13 mouse cellular contexts compared by ENCODE assay signal in the genomic region with DNA sequence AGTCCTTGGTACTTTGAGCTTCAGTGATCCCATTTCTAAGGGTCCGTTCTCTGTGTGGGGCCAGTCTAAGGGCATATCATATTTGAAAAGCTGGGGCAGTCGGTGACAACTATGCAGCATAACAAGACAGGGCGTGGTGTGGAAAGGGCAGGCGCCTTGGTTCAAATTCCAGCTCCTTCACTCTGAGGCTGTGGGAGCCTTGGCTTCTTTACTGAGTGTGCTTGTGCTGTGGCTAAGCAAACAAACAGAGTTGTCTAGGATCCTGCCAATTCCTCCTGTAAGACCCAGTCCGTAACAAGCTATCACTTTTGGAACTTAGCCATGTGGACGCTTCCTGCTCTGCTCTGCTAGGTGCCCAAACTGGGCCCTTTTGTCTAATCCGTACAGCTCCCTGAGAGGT.
DNase-seq lines count a peak whose midpoint lies in the region; ATAC-seq and TF ChIP-seq lines count a peak whose summit lies in the region.
"Had no signal": no experiment of that assay in that cellular context is flagged by ENCODE, and none has a peak within 500 bp of the region (broad histone marks: within the 10 kb centered on the region; RNA-seq: fewer than 3 reads in every experiment).

No protein-coding gene starts in this region.

- TF ChIP-seq CTCF in liver, adult 2 months (IDR thresholded peaks at IDR 0.05; ENCODE audit: low read depth, low read length) = no peak
- no peak for TF ChIP-seq CTCF in lung, embryonic 14.5 days (IDR thresholded peaks at IDR 0.05; ENCODE audit: low read depth)
- TF ChIP-seq CTCF in stomach, postnatal 0 days (IDR thresholded peaks at IDR 0.05; ENCODE audit: low read depth) = no peak

- peak; percentile 8 for DNase-seq in liver, adult 2 months (ENCODE audit: extremely low read depth, low read depth, low spot score)
- DNase-seq in lung, embryonic 14.5 days = peak; percentile 61
- peak; percentile 67 for DNase-seq in stomach, postnatal 0 days (ENCODE audit: low spot score)
- DNase-seq in adrenal gland, postnatal 36 days = no peak
- no peak for DNase-seq in layer of hippocampus, postnatal 14 days (ENCODE audit: low spot score in 2 of 2)
- DNase-seq: adrenal gland, adult 2 months; cerebellum, adult 11 months; right cerebral cortex, postnatal 25 days had no signal

- H3K9me3 ChIP-seq in liver, embryonic 12.5 days (replicated peaks) = no peaks in the 10 kb centered on the region
- no peaks in the 10 kb centered on the region for H3K9me3 ChIP-seq in heart, embryonic 15.5 days (replicated peaks)
- H3K9me3 ChIP-seq in lung, embryonic 14.5 days (ENCODE audit: low read depth, low read length) = no peaks in the 10 kb centered on the region
- H3K9me3 ChIP-seq in stomach, postnatal 0 days (ENCODE audit: control insufficient read depth, low read length) = no peaks in the 10 kb centered on the region
- H3K9me3 ChIP-seq: hindbrain, embryonic 10.5 days; limb, embryonic 12.5 days; neural tube, embryonic 12.5 days had no signal

- TF ChIP-seq EP300 in stomach, postnatal 0 days (optimal IDR thresholded peaks at IDR 0.05) = no peak

- H3K27ac ChIP-seq in liver, adult 2 months (replicated peaks; ENCODE audit: insufficient read depth, low read depth, low read length) = no peak overlapping the region
- H3K27ac ChIP-seq in liver, embryonic 12.5 days = no peak overlapping the region
- H3K27ac ChIP-seq in heart, embryonic 15.5 days = peak overlapping the region; percentile 62
- H3K27ac ChIP-seq in lung, embryonic 14.5 days (ENCODE audit: low read depth) = no peak overlapping the region; the same call in 1 of the 2 replicates
- H3K27ac ChIP-seq in stomach, postnatal 0 days (replicated peaks) = peak overlapping the region; percentile 58
- H3K27ac ChIP-seq: hindbrain, embryonic 10.5 days; limb, embryonic 12.5 days; neural tube, embryonic 12.5 days had no signal

- H3K4me2 ChIP-seq in liver, embryonic 12.5 days = no peak overlapping the region
- H3K4me2 ChIP-seq in heart, embryonic 15.5 days = peak overlapping the region; percentile 17
- no peak overlapping the region for H3K4me2 ChIP-seq in lung, embryonic 14.5 days
- no peak overlapping the region for H3K4me2 ChIP-seq in stomach, postnatal 0 days (replicated peaks; ENCODE audit: low read depth)
- H3K4me2 ChIP-seq: limb, embryonic 12.5 days; neural tube, embryonic 12.5 days had no signal

- H3K9ac ChIP-seq in liver, adult 2 months (ENCODE audit: low read depth, low read length) = no peak overlapping the region
- no peak overlapping the region for H3K9ac ChIP-seq in liver, embryonic 12.5 days
- H3K9ac ChIP-seq in heart, embryonic 15.5 days = peak overlapping the region; percentile 7; the same call in 1 of the 2 replicates
- no peak overlapping the region for H3K9ac ChIP-seq in lung, embryonic 14.5 days
- H3K9ac ChIP-seq in stomach, postnatal 0 days (ENCODE audit: low read length) = no peak overlapping the region
- H3K9ac ChIP-seq: limb, embryonic 12.5 days; neural tube, embryonic 12.5 days had no signal

- no peak for TF ChIP-seq POLR2A in liver, adult 2 months (IDR thresholded peaks at IDR 0.05; ENCODE audit: extremely low read depth, insufficient read depth, low read length)

- no peaks in the 10 kb centered on the region for H3K79me2 ChIP-seq in liver, adult 2 months (ENCODE audit: control insufficient read depth, insufficient read depth, low read length)

- no peak for ATAC-seq in liver, embryonic 12.5 days
- ATAC-seq in heart, embryonic 15.5 days (replicated peaks; ENCODE audit: insufficient number of reproducible peaks, insufficient read depth, low FRiP score, low read depth) = no peak
- peak; percentile 67 for ATAC-seq in lung, embryonic 14.5 days (ENCODE audit: insufficient read depth)
- peak; percentile 82 for ATAC-seq in stomach, postnatal 0 days (ENCODE audit: low FRiP score, low TSS enrichment)

- H3K36me3 ChIP-seq in liver, adult 2 months (ENCODE audit: control insufficient read depth, insufficient read depth, low read length) = peaks cover 19% of the 10 kb centered on the region
- no peaks in the 10 kb centered on the region for H3K36me3 ChIP-seq in liver, embryonic 12.5 days
- no peaks in the 10 kb centered on the region for H3K36me3 ChIP-seq in heart, embryonic 15.5 days
- no peaks in the 10 kb centered on the region for H3K36me3 ChIP-seq in lung, embryonic 14.5 days (ENCODE audit: insufficient read depth)
- no peaks in the 10 kb centered on the region for H3K36me3 ChIP-seq in stomach, postnatal 0 days (ENCODE audit: control insufficient read depth, insufficient read depth, low read length)
- H3K36me3 ChIP-seq: hindbrain, embryonic 10.5 days; limb, embryonic 12.5 days; neural tube, embryonic 12.5 days had no signal

- 64% methylated on average over 7 of the region's 7 CpGs for WGBS in liver, adult 2 months
- 71% methylated on average over 7 of the region's 7 CpGs for WGBS in liver, embryonic 12.5 days (ENCODE audit: insufficient replicate concordance)
- 18% methylated on average over 7 of the region's 7 CpGs for whole genome bisulfite sequencing in heart, embryonic 15.5 days
- WGBS in lung, embryonic 14.5 days = 32% methylated on average over 7 of the region's 7 CpGs
- WGBS in stomach, postnatal 0 days = 55% methylated on average over 7 of the region's 7 CpGs

- H3K27me3 ChIP-seq in liver, adult 2 months (ENCODE audit: control insufficient read depth, insufficient read depth, low read length) = no peaks in the 10 kb centered on the region
- no peaks in the 10 kb centered on the region for H3K27me3 ChIP-seq in liver, embryonic 12.5 days (replicated peaks)
- H3K27me3 ChIP-seq in heart, embryonic 15.5 days = no peaks in the 10 kb centered on the region
- H3K27me3 ChIP-seq in lung, embryonic 14.5 days (ENCODE audit: insufficient read depth, low read length) = no peaks in the 10 kb centered on the region
- H3K27me3 ChIP-seq in stomach, postnatal 0 days (ENCODE audit: control insufficient read depth, insufficient read depth, low read length) = no peaks in the 10 kb centered on the region
- H3K27me3 ChIP-seq: limb, embryonic 12.5 days; neural tube, embryonic 12.5 days had no signal

- no peaks in the 10 kb centered on the region for H3K4me1 ChIP-seq in liver, adult 2 months (ENCODE audit: control insufficient read depth, insufficient read depth, low read length)
- no peaks in the 10 kb centered on the region for H3K4me1 ChIP-seq in liver, embryonic 12.5 days
- peaks cover 44% of the 10 kb centered on the region for H3K4me1 ChIP-seq in heart, embryonic 15.5 days (replicated peaks)
- H3K4me1 ChIP-seq in lung, embryonic 14.5 days (ENCODE audit: insufficient read depth) = peaks cover 2% of the 10 kb centered on the region; the same call in 1 of the 2 replicates
- no peaks in the 10 kb centered on the region for H3K4me1 ChIP-seq in stomach, postnatal 0 days (replicated peaks; ENCODE audit: control insufficient read depth, insufficient read depth)
- H3K4me1 ChIP-seq: neural tube, embryonic 12.5 days had no signal

- no peak overlapping the region for H3K4me3 ChIP-seq in liver, adult 2 months (ENCODE audit: insufficient read depth, low read depth, low read length)
- no peak overlapping the region for H3K4me3 ChIP-seq in liver, embryonic 12.5 days
- no peak overlapping the region for H3K4me3 ChIP-seq in heart, embryonic 15.5 days
- H3K4me3 ChIP-seq in lung, embryonic 14.5 days (ENCODE audit: low read depth, low read length) = no peak overlapping the region
- no peak overlapping the region for H3K4me3 ChIP-seq in stomach, postnatal 0 days (ENCODE audit: low read depth, low read length)
- H3K4me3 ChIP-seq: hindbrain, embryonic 10.5 days; limb, embryonic 12.5 days; neural tube, embryonic 12.5 days had no signal

Comparison
In these comparisons a context has a peak if more than half of its experiments do, and no peak if none do; other contexts are left out.
1. DNase-seq: peak in liver, adult 2 months (single experiment), lung, embryonic 14.5 days (single experiment) and stomach, postnatal 0 days (single experiment); none in adrenal gland, postnatal 36 days (0 of 2) and layer of hippocampus, postnatal 14 days (0 of 2).
2. H3K27ac ChIP-seq: peak in heart, embryonic 15.5 days (single experiment) and stomach, postnatal 0 days (single experiment); none in liver, adult 2 months (single experiment), liver, embryonic 12.5 days (single experiment) and lung, embryonic 14.5 days (single experiment).
3. ATAC-seq: peak in lung, embryonic 14.5 days (single experiment) and stomach, postnatal 0 days (single experiment); none in liver, embryonic 12.5 days (single experiment) and heart, embryonic 15.5 days (single experiment).